Mouse (Mus musculus): ENCODE measurements around the gene Syngr3. TPM values are rescaled to one million over a fixed set of nuclear protein-coding genes. Genes with fewer than 3 reads are reported as not detected.

Gene Syngr3
- polyA plus RNA-seq, 1 experiment from 2014 or later = 0.11 TPM

- TF ChIP-seq EP300 (IDR thresholded peaks at IDR 0.05; ENCODE audit: low read depth) (no peak), CTCF (IDR thresholded peaks at IDR 0.05; ENCODE audit: low read depth) (no peak)
- 73% methylated on average over 3 of the region's 3 CpGs for WGBS (ENCODE audit: insufficient replicate concordance)
- no peak overlapping the region for H3K4me2 ChIP-seq (ENCODE audit: low read depth, low read length)
- peaks cover 25% of the 10 kb centered on the region for H3K4me1 ChIP-seq (ENCODE audit: insufficient read depth)
- H3K9me3 ChIP-seq (ENCODE audit: low read length) = no peaks in the 10 kb centered on the region
- DNase-seq (no peak), ATAC-seq (no peak)
- H3K27me3 ChIP-seq (ENCODE audit: insufficient read depth, low read length) = peaks cover 11% of the 10 kb centered on the region; the same call in 1 of the 2 replicates
- no peak overlapping the region for H3K4me3 ChIP-seq (ENCODE audit: low read depth, low read length)
- peak overlapping the region; percentile 13 for H3K27ac ChIP-seq (ENCODE audit: low read depth)
- peaks cover 3% of the 10 kb centered on the region; the same call in 1 of the 2 replicates for H3K36me3 ChIP-seq (replicated peaks; ENCODE audit: insufficient read depth, low read length)
- H3K9ac ChIP-seq (replicated peaks) = no peak overlapping the region
Measured at GRCm38 (mm10) chr17:24645916-24646315, 43.8 kb downstream of the Syngr3 start.

GRCm38 (mm10) chr17:24644875-24645721 lies 44.7 kb downstream of the Syngr3 start:
- Histone ChIP-seq H3K27ac (ENCODE audit: low read depth) (peak overlapping the region; percentile 80), H3K4me2 (ENCODE audit: low read depth, low read length) (0 out of 2 replicates have a peak overlapping the region, but pooled peaks have one; percentile 22)
- WGBS (ENCODE audit: insufficient replicate concordance) = 40% methylated on average over 9 of the region's 9 CpGs

DNA sequence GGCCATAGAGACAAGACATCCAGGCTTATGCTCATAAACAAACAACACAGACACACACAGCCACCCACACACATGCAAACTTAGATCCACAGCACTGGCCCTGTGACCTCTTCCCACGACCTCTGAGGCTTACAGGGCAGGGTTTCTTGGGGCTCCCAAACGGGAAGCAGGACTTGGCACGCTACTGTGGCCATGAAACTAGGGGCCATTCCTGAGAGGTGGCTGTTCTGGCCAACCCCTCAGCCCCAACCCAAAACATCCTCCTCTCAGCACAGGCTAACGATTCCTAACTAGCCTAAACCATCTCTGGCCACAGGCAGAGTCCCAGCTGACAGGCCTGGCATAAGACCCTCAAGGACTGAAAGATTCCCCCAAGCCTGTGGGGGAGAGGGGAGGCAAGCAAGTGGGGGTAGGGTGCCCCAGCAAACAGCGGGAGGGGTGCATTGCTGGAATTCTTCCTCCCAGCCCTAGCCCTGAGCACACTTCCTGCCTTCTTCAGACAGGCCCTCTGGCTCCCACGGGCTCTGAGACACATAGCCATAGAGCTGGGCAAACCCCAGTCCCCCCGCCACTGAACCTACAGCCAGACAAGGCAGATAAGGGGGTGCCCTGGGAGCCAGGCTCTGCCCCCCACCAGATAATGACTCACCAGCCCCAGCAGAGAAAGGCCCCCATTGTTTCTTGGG lies 45.6 kb downstream of the Syngr3 start:
- Histone ChIP-seq H3K9me3 (ENCODE audit: low read length) (no peaks in the 10 kb centered on the region), H3K4me1 (ENCODE audit: insufficient read depth) (peaks cover 14% of the 10 kb centered on the region), H3K9ac (replicated peaks) (peak overlapping the region; percentile 38), H3K36me3 (replicated peaks; ENCODE audit: insufficient read depth, low read length) (peaks cover 5% of the 10 kb centered on the region; the same call in 1 of the 2 replicates), H3K4me2 (ENCODE audit: low read depth, low read length) (0 out of 2 replicates have a peak overlapping the region, but pooled peaks have one; percentile 22), H3K4me3 (ENCODE audit: low read depth, low read length) (no peak overlapping the region), H3K27ac (ENCODE audit: low read depth) (peak overlapping the region; percentile 80), H3K27me3 (ENCODE audit: insufficient read depth, low read length) (0 out of 2 replicates have a peak, but pooled peaks cover under 1% of the 10 kb centered on the region)
- TF ChIP-seq EP300 (IDR thresholded peaks at IDR 0.05; ENCODE audit: low read depth) (no peak), CTCF (IDR thresholded peaks at IDR 0.05; ENCODE audit: low read depth) (no peak)
- DNase-seq = no peak
- 36% methylated on average over 7 of the region's 7 CpGs for WGBS (ENCODE audit: insufficient replicate concordance)
- peak; percentile 37; the same call in 1 of the 2 replicates for ATAC-seq

More at GRCm38 (mm10) chr17:24644875-24645721, 44.7 kb downstream of the Syngr3 start:
- Histone ChIP-seq H3K4me3 (ENCODE audit: low read depth, low read length) (no peak overlapping the region), H3K9me3 (ENCODE audit: low read length) (no peaks in the 10 kb centered on the region), H3K4me1 (ENCODE audit: insufficient read depth) (peaks cover 19% of the 10 kb centered on the region), H3K27me3 (ENCODE audit: insufficient read depth, low read length) (peaks cover 7% of the 10 kb centered on the region; the same call in 1 of the 2 replicates), H3K9ac (replicated peaks) (peak overlapping the region; percentile 38), H3K36me3 (replicated peaks; ENCODE audit: insufficient read depth, low read length) (peaks cover 5% of the 10 kb centered on the region; the same call in 1 of the 2 replicates)
- DNase-seq (peak; percentile 27), ATAC-seq (peak; percentile 55)
- TF ChIP-seq CTCF (IDR thresholded peaks at IDR 0.05; ENCODE audit: low read depth) (no peak), EP300 (IDR thresholded peaks at IDR 0.05; ENCODE audit: low read depth) (no peak)

GRCm38 (mm10) chr17:24642791-24643343 lies 46.9 kb downstream of the Syngr3 start:
- Histone ChIP-seq H3K9me3 (ENCODE audit: low read length) (no peaks in the 10 kb centered on the region), H3K4me1 (ENCODE audit: insufficient read depth) (peaks cover 14% of the 10 kb centered on the region), H3K4me3 (ENCODE audit: low read depth, low read length) (no peak overlapping the region), H3K36me3 (replicated peaks; ENCODE audit: insufficient read depth, low read length) (peaks cover 5% of the 10 kb centered on the region; the same call in 1 of the 2 replicates), H3K27ac (ENCODE audit: low read depth) (no peak overlapping the region), H3K4me2 (ENCODE audit: low read depth, low read length) (no peak overlapping the region), H3K9ac (replicated peaks) (no peak overlapping the region), H3K27me3 (ENCODE audit: insufficient read depth, low read length) (no peaks in the 10 kb centered on the region)
- ATAC-seq (no peak), DNase-seq (no peak)
- 80% methylated on average over 6 of the region's 6 CpGs for WGBS (ENCODE audit: insufficient replicate concordance)
- TF ChIP-seq EP300 (IDR thresholded peaks at IDR 0.05; ENCODE audit: low read depth) (no peak), CTCF (IDR thresholded peaks at IDR 0.05; ENCODE audit: low read depth) (no peak)

- Histone ChIP-seq H3K27ac (ENCODE audit: low read depth) (no peak overlapping the region), H3K27me3 (ENCODE audit: insufficient read depth, low read length) (no peaks in the 10 kb centered on the region), H3K9me3 (ENCODE audit: low read length) (no peaks in the 10 kb centered on the region), H3K9ac (replicated peaks) (no peak overlapping the region), H3K4me2 (ENCODE audit: low read depth, low read length) (no peak overlapping the region), H3K36me3 (replicated peaks; ENCODE audit: insufficient read depth, low read length) (peaks cover 5% of the 10 kb centered on the region; the same call in 1 of the 2 replicates), H3K4me1 (ENCODE audit: insufficient read depth) (peaks cover 17% of the 10 kb centered on the region), H3K4me3 (ENCODE audit: low read depth, low read length) (no peak overlapping the region)
- DNase-seq (no peak), ATAC-seq (no peak)
- 86% methylated on average over 14 of the region's 14 CpGs for WGBS (ENCODE audit: insufficient replicate concordance)
- TF ChIP-seq CTCF (IDR thresholded peaks at IDR 0.05; ENCODE audit: low read depth) (no peak), EP300 (IDR thresholded peaks at IDR 0.05; ENCODE audit: low read depth) (no peak)
Measured at GRCm38 (mm10) chr17:24641944-24642343, 47.8 kb downstream of the Syngr3 start.
